Mouse (Mus musculus): ENCODE data around the gene Bola3. TPM values are rescaled to one million over a fixed set of nuclear protein-coding genes. Genes with fewer than 3 reads are reported as not detected.

Bola3 gene
- polyA plus RNA-seq, 1 experiment = 13.6 TPM

GRCm38 (mm10) chr6:83399790-83400189 is 50.8 kb downstream of the Bola3 start:
- Histone ChIP-seq H3K4me3 (ENCODE audit: control insufficient read depth, insufficient read depth, low read length) (no peak overlapping the region), H3K27me3 (ENCODE audit: control insufficient read depth, insufficient read depth, low read length) (no peaks in the 10 kb centered on the region), H3K4me1 (replicated peaks; ENCODE audit: control insufficient read depth, insufficient read depth, low read length) (no peaks in the 10 kb centered on the region), H3K27ac (ENCODE audit: control insufficient read depth, insufficient read depth, low read length) (no peak overlapping the region), H3K36me3 (ENCODE audit: control insufficient read depth, insufficient read depth, low read length) (peaks cover 45% of the 10 kb centered on the region)
- DNase-seq = no peak
- 93% methylated on average over 3 of the region's 3 CpGs for WGBS
- TF ChIP-seq POLR2A (IDR thresholded peaks at IDR 0.05; ENCODE audit: control insufficient read depth, extremely low read depth, insufficient read depth, low read length, poor library complexity) = no peak
- TF ChIP-seq CTCF (IDR thresholded peaks at IDR 0.05; ENCODE audit: borderline replicate concordance, control insufficient read depth, extremely low read depth, insufficient read depth, low read length, poor library complexity) = no peak

- no peak overlapping the region for H3K27ac ChIP-seq (ENCODE audit: control insufficient read depth, insufficient read depth, low read length)
- H3K36me3 ChIP-seq (ENCODE audit: control insufficient read depth, insufficient read depth, low read length) = peaks cover 30% of the 10 kb centered on the region
- no peak overlapping the region for H3K4me3 ChIP-seq (ENCODE audit: control insufficient read depth, insufficient read depth, low read length)
- no peak for DNase-seq
- H3K27me3 ChIP-seq (ENCODE audit: control insufficient read depth, insufficient read depth, low read length) = no peaks in the 10 kb centered on the region
- WGBS = 98% methylated on average over 8 of the region's 8 CpGs
- TF ChIP-seq CTCF (IDR thresholded peaks at IDR 0.05; ENCODE audit: borderline replicate concordance, control insufficient read depth, extremely low read depth, insufficient read depth, low read length, poor library complexity) (no peak), POLR2A (IDR thresholded peaks at IDR 0.05; ENCODE audit: control insufficient read depth, extremely low read depth, insufficient read depth, low read length, poor library complexity) (no peak)
- 0 out of 2 replicates have a peak, but pooled peaks cover 4% of the 10 kb centered on the region for H3K4me1 ChIP-seq (replicated peaks; ENCODE audit: control insufficient read depth, insufficient read depth, low read length)
Measured at GRCm38 (mm10) chr6:83403481-83403880, 54.5 kb downstream of the Bola3 start.

GRCm38 (mm10) chr6:83404571-83404970 is 55.6 kb downstream of the Bola3 start:
- no peak overlapping the region for H3K27ac ChIP-seq (ENCODE audit: control insufficient read depth, insufficient read depth, low read length)
- H3K36me3 ChIP-seq (ENCODE audit: control insufficient read depth, insufficient read depth, low read length) = peaks cover 30% of the 10 kb centered on the region
- H3K4me3 ChIP-seq (ENCODE audit: control insufficient read depth, insufficient read depth, low read length) = no peak overlapping the region
- 97% methylated on average over 13 of the region's 13 CpGs for WGBS
- DNase-seq = no peak
- no peaks in the 10 kb centered on the region for H3K27me3 ChIP-seq (ENCODE audit: control insufficient read depth, insufficient read depth, low read length)
- H3K4me1 ChIP-seq (replicated peaks; ENCODE audit: control insufficient read depth, insufficient read depth, low read length) = peaks cover 9% of the 10 kb centered on the region; the same call in 1 of the 2 replicates
- TF ChIP-seq POLR2A (IDR thresholded peaks at IDR 0.05; ENCODE audit: control insufficient read depth, extremely low read depth, insufficient read depth, low read length, poor library complexity) (no peak), CTCF (IDR thresholded peaks at IDR 0.05; ENCODE audit: borderline replicate concordance, control insufficient read depth, extremely low read depth, insufficient read depth, low read length, poor library complexity) (no peak)

- TF ChIP-seq POLR2A (IDR thresholded peaks at IDR 0.05; ENCODE audit: control insufficient read depth, extremely low read depth, insufficient read depth, low read length, poor library complexity) (no peak), CTCF (IDR thresholded peaks at IDR 0.05; ENCODE audit: borderline replicate concordance, control insufficient read depth, extremely low read depth, insufficient read depth, low read length, poor library complexity) (no peak)
- WGBS = 83% methylated on average over 7 of the region's 7 CpGs
- Histone ChIP-seq H3K4me3 (ENCODE audit: control insufficient read depth, insufficient read depth, low read length) (no peak overlapping the region), H3K36me3 (ENCODE audit: control insufficient read depth, insufficient read depth, low read length) (peaks cover 30% of the 10 kb centered on the region), H3K27me3 (ENCODE audit: control insufficient read depth, insufficient read depth, low read length) (no peaks in the 10 kb centered on the region), H3K4me1 (replicated peaks; ENCODE audit: control insufficient read depth, insufficient read depth, low read length) (peaks cover 15% of the 10 kb centered on the region), H3K27ac (ENCODE audit: control insufficient read depth, insufficient read depth, low read length) (no peak overlapping the region)
- no peak for DNase-seq
Measured at GRCm38 (mm10) chr6:83405511-83406064, 56.6 kb downstream of the Bola3 start.

- no peak for TF ChIP-seq POLR2A (IDR thresholded peaks at IDR 0.05; ENCODE audit: control insufficient read depth, extremely low read depth, insufficient read depth, low read length, poor library complexity)
- TF ChIP-seq CTCF (IDR thresholded peaks at IDR 0.05; ENCODE audit: borderline replicate concordance, control insufficient read depth, extremely low read depth, insufficient read depth, low read length, poor library complexity) = no peak
- WGBS = 55% methylated on average over 9 of the region's 9 CpGs
- H3K4me3 ChIP-seq (ENCODE audit: control insufficient read depth, insufficient read depth, low read length) = no peak overlapping the region
- H3K27me3 ChIP-seq (ENCODE audit: control insufficient read depth, insufficient read depth, low read length) = no peaks in the 10 kb centered on the region
- no peak for DNase-seq
- H3K27ac ChIP-seq (ENCODE audit: control insufficient read depth, insufficient read depth, low read length) = no peak overlapping the region
- H3K4me1 ChIP-seq (replicated peaks; ENCODE audit: control insufficient read depth, insufficient read depth, low read length) = peaks cover 42% of the 10 kb centered on the region
- peaks cover 12% of the 10 kb centered on the region for H3K36me3 ChIP-seq (ENCODE audit: control insufficient read depth, insufficient read depth, low read length)
Measured at GRCm38 (mm10) chr6:83408510-83408909, 59.6 kb downstream of the Bola3 start.

Other genes with a start within 250 kb of the Bola3 start
- gene Ccdc142, start 247.5 kb upstream of the Bola3 start, polyA plus RNA-seq (2012; rRNA removed) = 18.9 and 19.6 TPM in 2 replicates
- 10.2 and 11.9 TPM in 2 replicates for gene Gm42688, start 247.5 kb upstream of the Bola3 start, polyA plus RNA-seq (2012; rRNA removed)
- 67.2 and 83.6 TPM in 2 replicates for gene Mrpl53, start 240.1 kb upstream of the Bola3 start, polyA plus RNA-seq (2012; rRNA removed)
- 142 and 143 TPM in 2 replicates for gene Mogs, start 233.7 kb upstream of the Bola3 start, polyA plus RNA-seq (2012; rRNA removed)
- gene Wbp1, start 227.6 kb upstream of the Bola3 start, polyA plus RNA-seq (2012; rRNA removed) = 227 and 265 TPM in 2 replicates
- 67.2 and 98.6 TPM in 2 replicates for gene Ino80b, start 223.7 kb upstream of the Bola3 start, polyA plus RNA-seq (2012; rRNA removed)
- gene Rtkn, start 213.7 kb upstream of the Bola3 start, polyA plus RNA-seq (2012; rRNA removed) = 40.5 and 41.3 TPM in 2 replicates
- gene Wdr54, start 192.8 kb upstream of the Bola3 start, polyA plus RNA-seq (2012; rRNA removed) = 0.80 and 0.89 TPM in 2 replicates
- gene 1700003E16Rik, start 192.7 kb upstream of the Bola3 start, polyA plus RNA-seq (2012; rRNA removed) = 0.19 and 0.38 TPM in 2 replicates
- gene Dctn1, start 183.2 kb upstream of the Bola3 start, polyA plus RNA-seq (2012; rRNA removed) = 166 and 167 TPM in 2 replicates
- 0.57 and 0.62 TPM in 2 replicates for gene Slc4a5, start 129.3 kb upstream of the Bola3 start, polyA plus RNA-seq (2012; rRNA removed)
- gene Mthfd2, start 23.2 kb upstream of the Bola3 start, polyA plus RNA-seq (2012; rRNA removed) = 15.9 and 16.3 TPM in 2 replicates
- gene Mob1a, start 23.1 kb upstream of the Bola3 start, polyA plus RNA-seq (2012; rRNA removed) = 45.5 and 49.1 TPM in 2 replicates
- gene Tet3, start 109.9 kb downstream of the Bola3 start, polyA plus RNA-seq (2012; rRNA removed) = 32.6 and 43.3 TPM in 2 replicates
- 52.1 and 65.4 TPM in 2 replicates for gene Dguok, start 157.8 kb downstream of the Bola3 start, polyA plus RNA-seq (2012; rRNA removed)
- 2.3 and 3.5 TPM in 2 replicates for gene Actg2, start 187.1 kb downstream of the Bola3 start, polyA plus RNA-seq (2012; rRNA removed)
- gene Stambp, start 223.6 kb downstream of the Bola3 start, polyA plus RNA-seq (2012; rRNA removed) = 16.4 and 19.2 TPM in 2 replicates

Measured in thymus, adult 2 months (tissue).